Mouse (Mus musculus) cerebellum, adult 2 months (tissue): ENCODE data around the gene Pigt.

Experiments used
- CTCF ChIP-seq: fragments of 200-500 bp; IDR thresholded peaks from 2 replicates; pipeline ENCODE4 v1.5.1; 2011; ENCODE audit warnings: low read depth, mild to moderate bottlenecking, control low read depth, low read length, moderate library complexity, borderline replicate concordance; ENCODE audit not compliant: insufficient read depth
- POLR2A ChIP-seq: fragments of 200-500 bp; IDR thresholded peaks from 2 replicates; pipeline ENCODE4 v1.6.1; 2011; ENCODE audit warnings: low read length, control low read depth, borderline replicate concordance; ENCODE audit not compliant: insufficient read depth

DNA sequence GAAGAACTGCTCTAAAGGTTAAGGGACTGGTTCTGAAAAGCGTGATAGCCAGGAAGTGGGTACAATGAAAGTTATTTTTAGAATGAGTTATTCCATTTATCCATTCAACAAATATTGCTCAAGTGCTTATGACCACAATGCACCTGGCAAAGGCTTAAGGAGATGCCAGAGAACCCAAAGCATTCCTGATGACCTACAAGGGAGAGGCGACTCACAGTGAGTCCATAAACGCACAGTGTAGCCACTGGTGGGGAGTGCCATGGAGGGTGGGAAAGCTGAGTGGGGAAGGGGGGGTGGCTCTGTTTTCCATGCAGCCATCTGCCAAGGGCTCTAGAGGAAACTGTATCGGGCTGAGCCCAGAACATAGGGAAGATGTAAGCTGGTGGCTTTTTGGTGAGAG, 52.0 kb downstream of the Pigt start:
- no peak for TF ChIP-seq CTCF
- no peak for TF ChIP-seq POLR2A
